Mouse (Mus musculus): ENCODE results near the gene Gm6583. TPM values are rescaled to one million over a fixed set of nuclear protein-coding genes. Genes with fewer than 3 reads are reported as not detected.

Gene Gm6583
- polyA plus RNA-seq, 1 experiment = not detected

DNA sequence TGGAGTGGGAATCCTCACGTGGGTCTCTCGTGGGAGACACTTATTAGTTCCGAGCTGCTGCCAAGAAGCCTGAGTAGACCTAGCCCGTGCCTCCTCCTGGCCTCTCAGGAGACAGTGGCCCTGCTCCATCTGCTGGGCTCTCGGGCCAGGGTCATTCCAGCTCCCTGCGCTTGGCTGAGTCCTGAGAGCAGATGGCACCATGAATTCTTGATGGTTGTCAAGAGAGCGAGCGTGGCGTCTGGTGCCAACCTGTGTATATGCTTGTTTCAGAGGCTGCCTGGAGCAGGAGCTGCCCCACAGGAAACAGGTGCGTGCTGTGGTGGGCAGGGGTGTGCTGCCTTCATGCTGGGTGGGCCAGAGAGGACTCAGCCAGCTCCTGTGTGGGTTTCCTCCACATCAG is 12.8 kb upstream of the Gm6583 start:
- Histone ChIP-seq H3K27ac (ENCODE audit: insufficient read depth, low read depth, low read length) (no peak overlapping the region), H3K27me3 (replicated peaks; ENCODE audit: control insufficient read depth, insufficient read depth, low read length) (no peaks in the 10 kb centered on the region), H3K36me3 (ENCODE audit: control insufficient read depth, insufficient read depth, low read length) (peaks cover 2% of the 10 kb centered on the region; the same call in 1 of the 2 replicates), H3K4me3 (ENCODE audit: insufficient read depth, low read depth, low read length) (no peak overlapping the region), H3K4me1 (ENCODE audit: control insufficient read depth, insufficient read depth, low read length) (no peaks in the 10 kb centered on the region)
- no peak for DNase-seq
- TF ChIP-seq POLR2A (IDR thresholded peaks at IDR 0.05; ENCODE audit: low read depth, low read length) = no peak
- TF ChIP-seq CTCF (conservative IDR thresholded peaks at IDR 0.05; ENCODE audit: insufficient read depth, insufficient read length, low read depth, low read length) = no peak
- WGBS = 93% methylated on average over 10 of the region's 10 CpGs

DNA sequence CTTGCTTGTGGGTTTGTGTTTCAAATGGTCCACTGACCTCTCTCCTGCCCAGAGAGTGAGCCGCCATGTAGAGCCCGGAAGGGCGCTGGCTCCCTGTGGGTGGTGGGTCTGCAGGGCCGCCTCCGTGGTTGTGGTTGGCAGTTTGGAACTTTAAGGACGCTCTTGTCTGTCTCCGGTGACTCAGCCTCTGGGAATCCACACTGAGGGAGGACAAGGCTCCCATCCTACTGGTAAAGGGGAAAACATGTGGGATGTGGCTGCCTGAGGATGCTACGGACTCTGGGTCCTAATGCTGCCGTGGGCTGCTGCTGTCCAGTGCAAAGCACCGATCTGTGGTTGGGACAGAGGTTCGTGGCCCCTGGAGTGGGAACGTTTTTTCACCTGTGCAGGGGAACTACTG is 12.1 kb upstream of the Gm6583 start:
- Histone ChIP-seq H3K36me3 (ENCODE audit: control insufficient read depth, insufficient read depth, low read length) (peaks cover 2% of the 10 kb centered on the region; the same call in 1 of the 2 replicates), H3K27me3 (replicated peaks; ENCODE audit: control insufficient read depth, insufficient read depth, low read length) (no peaks in the 10 kb centered on the region), H3K4me1 (ENCODE audit: control insufficient read depth, insufficient read depth, low read length) (no peaks in the 10 kb centered on the region), H3K4me3 (ENCODE audit: insufficient read depth, low read depth, low read length) (no peak overlapping the region), H3K27ac (ENCODE audit: insufficient read depth, low read depth, low read length) (no peak overlapping the region)
- TF ChIP-seq CTCF (conservative IDR thresholded peaks at IDR 0.05; ENCODE audit: insufficient read depth, insufficient read length, low read depth, low read length) = no peak
- TF ChIP-seq POLR2A (IDR thresholded peaks at IDR 0.05; ENCODE audit: low read depth, low read length) = no peak
- WGBS = 85% methylated on average over 12 of the region's 12 CpGs
- DNase-seq = no peak

DNA sequence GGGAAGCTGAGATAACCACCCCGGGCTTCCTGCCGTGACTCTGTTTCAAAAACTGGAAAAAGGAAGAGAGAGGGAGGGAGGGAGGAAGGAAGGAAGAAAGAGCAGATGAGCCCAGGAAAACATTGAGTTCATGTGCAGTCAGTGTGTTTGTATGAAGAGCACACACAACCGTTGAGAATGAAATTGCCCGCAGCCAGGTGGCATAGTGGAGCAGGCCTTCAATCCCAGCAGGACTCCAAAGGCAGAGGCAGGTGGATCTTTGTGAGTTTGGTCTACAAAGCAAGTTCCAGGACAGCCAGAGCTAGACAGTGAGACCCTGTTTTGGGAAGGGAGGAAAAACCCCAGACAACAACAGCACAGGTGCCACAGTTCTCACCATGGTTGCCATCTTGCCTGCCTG is 11.5 kb upstream of the Gm6583 start:
- Histone ChIP-seq H3K36me3 (ENCODE audit: control insufficient read depth, insufficient read depth, low read length) (peaks cover 2% of the 10 kb centered on the region; the same call in 1 of the 2 replicates), H3K27me3 (replicated peaks; ENCODE audit: control insufficient read depth, insufficient read depth, low read length) (no peaks in the 10 kb centered on the region), H3K4me3 (ENCODE audit: insufficient read depth, low read depth, low read length) (no peak overlapping the region), H3K27ac (ENCODE audit: insufficient read depth, low read depth, low read length) (no peak overlapping the region), H3K4me1 (ENCODE audit: control insufficient read depth, insufficient read depth, low read length) (no peaks in the 10 kb centered on the region)
- no peak for DNase-seq
- 88% methylated on average over 4 of the region's 4 CpGs for WGBS
- TF ChIP-seq CTCF (conservative IDR thresholded peaks at IDR 0.05; ENCODE audit: insufficient read depth, insufficient read length, low read depth, low read length) (no peak), POLR2A (IDR thresholded peaks at IDR 0.05; ENCODE audit: low read depth, low read length) (no peak)

DNA sequence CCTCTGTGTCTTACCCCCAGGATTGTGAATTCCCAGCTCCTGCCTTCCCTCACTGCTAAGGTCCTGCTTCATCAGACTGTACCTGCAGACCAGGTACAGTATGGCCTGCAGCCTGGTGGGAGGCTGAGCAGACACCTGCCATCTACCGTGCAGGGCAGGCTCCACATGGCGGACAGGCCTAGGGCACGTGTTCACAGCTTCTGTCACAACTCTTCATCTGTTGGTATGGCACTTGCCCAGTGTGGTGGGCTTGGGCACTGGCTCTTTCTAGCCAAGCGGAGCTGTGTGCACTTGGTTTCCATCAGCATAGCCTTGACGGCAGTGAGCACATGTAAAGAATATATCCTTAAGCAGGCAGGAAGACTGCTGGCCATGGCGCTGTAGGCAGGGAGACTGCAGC is 11.0 kb upstream of the Gm6583 start:
- Histone ChIP-seq H3K27me3 (replicated peaks; ENCODE audit: control insufficient read depth, insufficient read depth, low read length) (no peaks in the 10 kb centered on the region), H3K4me1 (ENCODE audit: control insufficient read depth, insufficient read depth, low read length) (no peaks in the 10 kb centered on the region), H3K4me3 (ENCODE audit: insufficient read depth, low read depth, low read length) (no peak overlapping the region), H3K27ac (ENCODE audit: insufficient read depth, low read depth, low read length) (no peak overlapping the region), H3K36me3 (ENCODE audit: control insufficient read depth, insufficient read depth, low read length) (peaks cover 2% of the 10 kb centered on the region; the same call in 1 of the 2 replicates)
- TF ChIP-seq POLR2A (IDR thresholded peaks at IDR 0.05; ENCODE audit: low read depth, low read length) (no peak), CTCF (conservative IDR thresholded peaks at IDR 0.05; ENCODE audit: insufficient read depth, insufficient read length, low read depth, low read length) (no peak)
- no peak for DNase-seq
- WGBS = 95% methylated on average over 6 of the region's 6 CpGs

DNA sequence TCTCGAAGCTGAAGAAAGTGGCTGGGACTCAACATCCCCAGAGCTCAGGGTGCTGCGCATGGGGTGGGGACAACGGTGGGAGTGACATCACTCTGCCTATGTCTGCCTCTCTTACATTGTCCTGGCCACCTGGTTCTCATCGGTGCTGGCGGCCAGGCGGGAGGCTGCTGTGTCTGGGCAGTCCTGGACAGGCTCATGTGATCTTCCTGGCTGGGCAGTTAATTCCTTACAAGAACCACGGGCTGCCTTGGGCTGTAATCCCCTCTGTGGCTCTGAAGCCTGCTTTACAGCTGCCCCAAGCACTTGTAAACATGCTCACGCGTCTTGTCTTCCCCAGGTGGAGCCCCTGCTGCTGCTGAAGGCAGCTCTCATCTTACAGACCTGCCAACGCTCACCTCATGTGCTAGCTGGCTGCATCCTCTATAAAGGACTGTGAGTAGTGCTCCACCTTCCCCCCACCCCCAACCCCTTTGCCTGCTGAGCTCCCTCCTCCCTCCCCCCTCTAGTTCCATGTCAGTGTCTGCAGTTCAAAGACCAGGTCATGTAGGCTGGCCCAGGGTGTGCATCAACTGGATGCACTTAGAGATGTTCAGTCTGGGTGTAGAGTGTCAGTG is 8.5 kb upstream of the Gm6583 start:
- peaks cover 2% of the 10 kb centered on the region; the same call in 1 of the 2 replicates for H3K36me3 ChIP-seq (ENCODE audit: control insufficient read depth, insufficient read depth, low read length)

DNA sequence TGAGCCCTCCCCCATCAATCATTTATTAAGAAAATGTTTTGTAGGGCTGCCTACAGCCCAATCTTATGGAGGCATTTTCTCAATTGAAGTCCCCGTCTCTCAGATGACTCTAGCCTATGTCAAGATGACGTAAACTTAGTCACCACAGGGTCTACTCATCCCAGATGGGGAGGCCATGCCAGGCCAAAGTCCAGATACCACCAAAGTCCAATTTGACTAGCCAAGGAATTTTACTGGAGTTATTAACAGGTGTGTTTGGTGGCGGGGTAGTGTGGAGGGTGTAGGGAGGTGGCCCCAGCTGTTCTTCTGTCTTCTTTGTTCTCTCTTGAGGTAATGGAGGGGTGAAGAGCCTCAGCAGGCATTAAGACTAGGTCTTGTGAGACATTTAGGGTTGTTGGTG is 4.2 kb upstream of the Gm6583 start:
- peaks cover 2% of the 10 kb centered on the region; the same call in 1 of the 2 replicates for H3K36me3 ChIP-seq (ENCODE audit: control insufficient read depth, insufficient read depth, low read length)
- 76% methylated on average over 3 of the region's 3 CpGs for WGBS

More for the DNA sequence above, 8.5 kb upstream of the Gm6583 start:
- Histone ChIP-seq H3K27me3 (replicated peaks; ENCODE audit: control insufficient read depth, insufficient read depth, low read length) (no peaks in the 10 kb centered on the region), H3K27ac (ENCODE audit: insufficient read depth, low read depth, low read length) (no peak overlapping the region), H3K4me1 (ENCODE audit: control insufficient read depth, insufficient read depth, low read length) (no peaks in the 10 kb centered on the region), H3K4me3 (ENCODE audit: insufficient read depth, low read depth, low read length) (no peak overlapping the region)
- no peak for TF ChIP-seq POLR2A (IDR thresholded peaks at IDR 0.05; ENCODE audit: low read depth, low read length)
- no peak for TF ChIP-seq CTCF (conservative IDR thresholded peaks at IDR 0.05; ENCODE audit: insufficient read depth, insufficient read length, low read depth, low read length)
- no peak for DNase-seq
- 68% methylated on average over 10 of the region's 10 CpGs for WGBS

DNA sequence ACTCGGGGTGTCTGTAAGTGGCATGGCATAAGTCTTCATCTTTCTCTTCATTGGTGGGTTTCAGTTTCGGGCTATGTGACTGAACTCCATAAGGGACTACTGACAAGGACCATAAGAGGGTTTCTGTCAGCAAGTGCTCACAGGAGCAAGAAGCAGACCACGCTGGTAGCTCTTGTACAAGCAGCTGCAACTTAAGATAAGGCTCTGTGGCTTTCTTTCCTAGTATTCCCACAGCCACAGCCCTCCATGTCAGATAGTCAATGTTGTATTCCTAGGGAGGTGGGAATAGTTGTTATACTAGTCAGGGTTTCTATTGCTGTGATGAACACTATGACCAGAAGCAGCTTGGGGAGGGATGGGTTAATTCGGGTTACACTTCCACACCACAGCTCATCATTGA is 3.7 kb upstream of the Gm6583 start:
- no peak for TF ChIP-seq POLR2A (IDR thresholded peaks at IDR 0.05; ENCODE audit: low read depth, low read length)
- H3K27me3 ChIP-seq (replicated peaks; ENCODE audit: control insufficient read depth, insufficient read depth, low read length) = no peaks in the 10 kb centered on the region
- DNase-seq = no peak
- H3K27ac ChIP-seq (ENCODE audit: insufficient read depth, low read depth, low read length) = no peak overlapping the region
- H3K4me3 ChIP-seq (ENCODE audit: insufficient read depth, low read depth, low read length) = no peak overlapping the region
- no peaks in the 10 kb centered on the region for H3K4me1 ChIP-seq (ENCODE audit: control insufficient read depth, insufficient read depth, low read length)
- 92% methylated on average over 4 of the region's 4 CpGs for WGBS
- no peaks in the 10 kb centered on the region for H3K36me3 ChIP-seq (ENCODE audit: control insufficient read depth, insufficient read depth, low read length)

More for the DNA sequence above, 4.2 kb upstream of the Gm6583 start:
- no peak overlapping the region for H3K4me3 ChIP-seq (ENCODE audit: insufficient read depth, low read depth, low read length)
- H3K4me1 ChIP-seq (ENCODE audit: control insufficient read depth, insufficient read depth, low read length) = no peaks in the 10 kb centered on the region
- TF ChIP-seq CTCF (conservative IDR thresholded peaks at IDR 0.05; ENCODE audit: insufficient read depth, insufficient read length, low read depth, low read length) (no peak), POLR2A (IDR thresholded peaks at IDR 0.05; ENCODE audit: low read depth, low read length) (no peak)
- no peaks in the 10 kb centered on the region for H3K27me3 ChIP-seq (replicated peaks; ENCODE audit: control insufficient read depth, insufficient read depth, low read length)
- DNase-seq = no peak
- no peak overlapping the region for H3K27ac ChIP-seq (ENCODE audit: insufficient read depth, low read depth, low read length)

Measured in kidney, adult 2 months (tissue).